Mouse (Mus musculus) urinary bladder, adult 2 months (tissue): ENCODE data around the gene Cfap99. TPM values are rescaled to one million over a fixed set of nuclear protein-coding genes. Genes with fewer than 3 reads are reported as not detected.

ENCODE experiments used
- DNase-seq: peaks from one replicate; pipeline ENCODE4 v3.0.0; 2022; ENCODE audit warnings: low spot score
- polyA plus RNA-seq: library from polyadenylated mRNA; depleted of rRNA; stranded (reverse); fragments of >200 nt; gene quantifications from 2 replicates; pipeline ENCODE4 v1.2.3, GENCODE M21; 2012

Cfap99 gene
- polyA plus RNA-seq, 1 experiment, result 0.28 TPM

- no peak for DNase-seq
These were observed 10.3 kb upstream of the Cfap99 start for GRCm38 (mm10) chr5:34278058-34278457.

- no peak for DNase-seq
These were observed 9.2 kb upstream of the Cfap99 start for GRCm38 (mm10) chr5:34279214-34279613.

- no peak for DNase-seq
These were observed 7.4 kb upstream of the Cfap99 start for GRCm38 (mm10) chr5:34280976-34281375.

GRCm38 (mm10) chr5:34283355-34283754 lies 5.0 kb upstream of the Cfap99 start:
- no peak for DNase-seq

GRCm38 (mm10) chr5:34284156-34284750 lies 4.1 kb upstream of the Cfap99 start:
- DNase-seq, result no peak

GRCm38 (mm10) chr5:34285285-34285684 lies 3.1 kb upstream of the Cfap99 start:
- DNase-seq, result no peak

- DNase-seq, result no peak
These were observed 1.9 kb upstream of the Cfap99 start for GRCm38 (mm10) chr5:34286516-34286915.

- no peak for DNase-seq
These were observed 1.2 kb upstream of the Cfap99 start for GRCm38 (mm10) chr5:34287001-34287837.

GRCm38 (mm10) chr5:34287838-34288145 lies 608 bp upstream of the Cfap99 start:
- no peak for DNase-seq

- DNase-seq, result no peak
These were observed 886 bp downstream of the Cfap99 start for GRCm38 (mm10) chr5:34289286-34289685.

GRCm38 (mm10) chr5:34293363-34293762 lies 5.0 kb downstream of the Cfap99 start:
- DNase-seq, result no peak

- DNase-seq, result no peak
These were observed 6.3 kb downstream of the Cfap99 start for GRCm38 (mm10) chr5:34294696-34295095.

GRCm38 (mm10) chr5:34295141-34295540 lies 6.7 kb downstream of the Cfap99 start:
- no peak for DNase-seq

- no peak for DNase-seq
These were observed 9.7 kb downstream of the Cfap99 start for GRCm38 (mm10) chr5:34298061-34298460.

- DNase-seq, result no peak
These were observed 10.6 kb downstream of the Cfap99 start for GRCm38 (mm10) chr5:34298937-34299535.

- DNase-seq, result no peak
These were observed 14.0 kb downstream of the Cfap99 start for GRCm38 (mm10) chr5:34302377-34302776.

- DNase-seq, result no peak
These were observed 20.6 kb downstream of the Cfap99 start for GRCm38 (mm10) chr5:34309016-34309415.

GRCm38 (mm10) chr5:34319491-34320034 lies 31.2 kb downstream of the Cfap99 start:
- DNase-seq, result no peak

GRCm38 (mm10) chr5:34321236-34321635 lies 32.8 kb downstream of the Cfap99 start:
- no peak for DNase-seq

- no peak for DNase-seq
These were observed 36.9 kb downstream of the Cfap99 start for GRCm38 (mm10) chr5:34325286-34325685.

GRCm38 (mm10) chr5:34326249-34326691 lies 37.9 kb downstream of the Cfap99 start:
- no peak for DNase-seq

GRCm38 (mm10) chr5:34326875-34327576 lies 38.6 kb downstream of the Cfap99 start:
- DNase-seq, result no peak
